Mouse (Mus musculus): ENCODE measurements around the gene Kdm2a. TPM values are rescaled to one million over a fixed set of nuclear protein-coding genes. Genes with fewer than 3 reads are reported as not detected.

Kdm2a gene
- polyA plus RNA-seq, 1 experiment from 2014 or later = 12.9 TPM

DNA sequence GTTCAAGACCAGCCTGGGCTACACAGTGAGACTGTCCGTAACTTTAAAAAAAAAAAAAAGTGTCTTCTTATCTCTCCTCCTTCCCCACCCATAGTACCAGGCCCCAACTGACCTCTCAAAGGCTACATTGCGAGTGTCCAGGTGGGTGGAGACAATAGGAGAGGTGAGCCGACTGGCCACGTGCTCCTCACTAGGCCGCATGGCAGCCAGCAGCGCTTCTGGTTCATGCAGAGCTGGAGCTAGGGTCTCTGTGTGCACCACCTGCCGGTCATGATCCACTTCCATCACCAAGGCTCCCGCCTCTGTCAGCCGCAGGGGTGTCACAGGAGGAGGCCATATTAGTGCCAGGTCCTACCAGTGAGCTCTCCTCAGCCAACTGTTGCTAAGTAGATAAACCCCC, 117.7 kb downstream of the Kdm2a start:
- H3K27me3 ChIP-seq = peaks cover 26% of the 10 kb centered on the region
- H3K27ac ChIP-seq (replicated peaks) = no peak overlapping the region
- no peak overlapping the region for H3K4me3 ChIP-seq (replicated peaks)
- peaks cover 23% of the 10 kb centered on the region for H3K4me1 ChIP-seq (replicated peaks)
- no peak for ATAC-seq (ENCODE audit: insufficient read depth)
- H3K36me3 ChIP-seq (replicated peaks) = peaks cover 5% of the 10 kb centered on the region; the same call in 1 of the 2 replicates
- WGBS (ENCODE audit: insufficient replicate concordance) = 76% methylated on average over 9 of the region's 9 CpGs
- H3K9ac ChIP-seq = no peak overlapping the region
- no peak overlapping the region for H3K4me2 ChIP-seq
- H3K9me3 ChIP-seq (replicated peaks) = no peaks in the 10 kb centered on the region

GRCm38 (mm10) chr19:4279487-4279886, 118.6 kb downstream of the Kdm2a start:
- no peak overlapping the region for H3K4me2 ChIP-seq
- H3K4me1 ChIP-seq (replicated peaks) = peaks cover 21% of the 10 kb centered on the region
- no peaks in the 10 kb centered on the region for H3K9me3 ChIP-seq (replicated peaks)
- no peak overlapping the region for H3K4me3 ChIP-seq (replicated peaks)
- WGBS (ENCODE audit: insufficient replicate concordance) = 64% methylated on average over 1 of the region's 1 CpGs
- H3K27me3 ChIP-seq = peaks cover 26% of the 10 kb centered on the region
- no peak overlapping the region for H3K27ac ChIP-seq (replicated peaks)
- H3K36me3 ChIP-seq (replicated peaks) = no peaks in the 10 kb centered on the region
- ATAC-seq (ENCODE audit: insufficient read depth) = no peak
- H3K9ac ChIP-seq = no peak overlapping the region

- H3K4me2 ChIP-seq = no peak overlapping the region
- H3K27me3 ChIP-seq = peaks cover 41% of the 10 kb centered on the region
- no peak for ATAC-seq (ENCODE audit: insufficient read depth)
- H3K9ac ChIP-seq = no peak overlapping the region
- no peaks in the 10 kb centered on the region for H3K9me3 ChIP-seq (replicated peaks)
- no peaks in the 10 kb centered on the region for H3K36me3 ChIP-seq (replicated peaks)
- peaks cover 14% of the 10 kb centered on the region for H3K4me1 ChIP-seq (replicated peaks)
- H3K27ac ChIP-seq (replicated peaks) = no peak overlapping the region
- 80% methylated on average over 11 of the region's 11 CpGs for WGBS (ENCODE audit: insufficient replicate concordance)
- no peak overlapping the region for H3K4me3 ChIP-seq (replicated peaks)
Observed at GRCm38 (mm10) chr19:4270972-4271371, 127.1 kb downstream of the Kdm2a start.

DNA sequence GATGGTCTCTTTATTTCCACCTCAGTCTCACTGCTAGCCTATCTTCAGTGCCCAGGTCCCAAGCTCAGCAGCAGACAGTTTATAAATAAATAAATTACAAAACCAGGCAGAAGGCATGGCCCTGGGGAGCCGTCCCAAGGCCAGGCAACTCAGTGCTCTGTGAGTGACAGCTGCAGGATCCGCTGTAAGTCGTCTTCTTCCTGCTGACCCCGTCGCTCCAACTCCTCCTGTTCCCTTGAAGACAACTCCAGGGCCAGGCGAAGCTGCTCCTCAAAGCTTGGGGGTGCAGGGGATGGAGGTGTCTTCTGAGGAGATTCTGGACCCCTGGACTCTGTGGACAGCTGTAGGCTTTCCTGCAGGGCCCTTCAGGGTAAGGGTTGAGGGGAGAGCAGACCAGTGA, 127.9 kb downstream of the Kdm2a start:
- H3K27me3 ChIP-seq = peaks cover 41% of the 10 kb centered on the region
- no peak overlapping the region for H3K9ac ChIP-seq
- H3K27ac ChIP-seq (replicated peaks) = no peak overlapping the region
- ATAC-seq (ENCODE audit: insufficient read depth) = no peak
- no peaks in the 10 kb centered on the region for H3K36me3 ChIP-seq (replicated peaks)
- H3K4me2 ChIP-seq = no peak overlapping the region
- no peak overlapping the region for H3K4me3 ChIP-seq (replicated peaks)
- H3K4me1 ChIP-seq (replicated peaks) = peaks cover 14% of the 10 kb centered on the region
- WGBS (ENCODE audit: insufficient replicate concordance) = 58% methylated on average over 6 of the region's 6 CpGs
- H3K9me3 ChIP-seq (replicated peaks) = no peaks in the 10 kb centered on the region

- Histone ChIP-seq H3K9me3 (replicated peaks) (no peaks in the 10 kb centered on the region), H3K27ac (replicated peaks) (no peak within 1 kb of the TSS), H3K4me2 (peak within 1 kb of the TSS; percentile 73), H3K4me3 (replicated peaks) (peak within 1 kb of the TSS; percentile 55), H3K9ac (peak within 1 kb of the TSS; percentile 39), H3K4me1 (replicated peaks) (peaks cover 15% of the 10 kb centered on the region), H3K36me3 (replicated peaks) (no peaks in the 10 kb centered on the region), H3K27me3 (peaks cover 41% of the 10 kb centered on the region)
- ATAC-seq (ENCODE audit: insufficient read depth) = peak; percentile 67
- WGBS (ENCODE audit: insufficient replicate concordance) = 12% methylated on average over 46 of the region's 46 CpGs
Observed at GRCm38 (mm10) chr19:4268566-4269361, 129.3 kb downstream of the Kdm2a start, which contains the start of gene Ssh3. TSS of gene Ssh3 (minus strand) at chr19:4269180.

- Histone ChIP-seq H3K9me3 (replicated peaks) (no peaks in the 10 kb centered on the region), H3K36me3 (replicated peaks) (no peaks in the 10 kb centered on the region), H3K27ac (replicated peaks) (no peak overlapping the region), H3K4me2 (no peak overlapping the region), H3K27me3 (peaks cover 41% of the 10 kb centered on the region), H3K9ac (no peak overlapping the region), H3K4me1 (replicated peaks) (peaks cover 38% of the 10 kb centered on the region), H3K4me3 (replicated peaks) (no peak overlapping the region)
- WGBS (ENCODE audit: insufficient replicate concordance) = 60% methylated on average over 4 of the region's 4 CpGs
- no peak for ATAC-seq (ENCODE audit: insufficient read depth)
Observed at GRCm38 (mm10) chr19:4265956-4266355, 132.1 kb downstream of the Kdm2a start.

Other genes starting within 250 kb of the Kdm2a start
- 71.8 and 77.5 TPM in 2 replicates for gene Coro1b, start 249.7 kb downstream of the Kdm2a start, polyA plus RNA-seq (2015; fragmentation: Nextera tagmentation; extraction: Ambion mirVana)
- gene Ptprcap, start 244.7 kb downstream of the Kdm2a start, polyA plus RNA-seq (2015; fragmentation: Nextera tagmentation; extraction: Ambion mirVana) = 15.6 and 17.5 TPM in 2 replicates
- gene Rps6kb2, start 234.9 kb downstream of the Kdm2a start, polyA plus RNA-seq (2015; fragmentation: Nextera tagmentation; extraction: Ambion mirVana) = 32.8 and 34.2 TPM in 2 replicates
- gene Carns1, start 222.8 kb downstream of the Kdm2a start, polyA plus RNA-seq (2015; fragmentation: Nextera tagmentation; extraction: Ambion mirVana) = 0.64 and 0.76 TPM in 2 replicates
- gene Tbc1d10c, start 207.0 kb downstream of the Kdm2a start, polyA plus RNA-seq (2015; fragmentation: Nextera tagmentation; extraction: Ambion mirVana) = 5.5 and 7.0 TPM in 2 replicates
- gene Ppp1ca, start 206.2 kb downstream of the Kdm2a start, polyA plus RNA-seq (2015; fragmentation: Nextera tagmentation; extraction: Ambion mirVana) = 414 and 425 TPM in 2 replicates
- 15.6 and 16.5 TPM in 2 replicates for gene Rad9a, start 196.6 kb downstream of the Kdm2a start, polyA plus RNA-seq (2015; fragmentation: Nextera tagmentation; extraction: Ambion mirVana)
- 0.38 and 0.56 TPM in 2 replicates for gene Clcf1, start 184.0 kb downstream of the Kdm2a start, polyA plus RNA-seq (2015; fragmentation: Nextera tagmentation; extraction: Ambion mirVana)
- gene AC109138.7, start 183.9 kb downstream of the Kdm2a start, polyA plus RNA-seq (2015; fragmentation: Nextera tagmentation; extraction: Ambion mirVana) = not detected in 2 replicates
- gene Pold4, start 166.4 kb downstream of the Kdm2a start, polyA plus RNA-seq (2015; fragmentation: Nextera tagmentation; extraction: Ambion mirVana) = 13.1 and 15.0 TPM in 2 replicates
- 2.0 and 2.3 TPM in 2 replicates for gene Ssh3, start 129.1 kb downstream of the Kdm2a start, polyA plus RNA-seq (2015; fragmentation: Nextera tagmentation; extraction: Ambion mirVana)
- 0.90 and 1.5 TPM in 2 replicates for gene Ankrd13d, start 115.1 kb downstream of the Kdm2a start, polyA plus RNA-seq (2015; fragmentation: Nextera tagmentation; extraction: Ambion mirVana)
- gene Grk2, start 92.1 kb downstream of the Kdm2a start, polyA plus RNA-seq (2015; fragmentation: Nextera tagmentation; extraction: Ambion mirVana) = 12.4 and 13.2 TPM in 2 replicates
- 7.9 and 8.5 TPM in 2 replicates for gene Rhod, start 41.1 kb upstream of the Kdm2a start, polyA plus RNA-seq (2015; fragmentation: Nextera tagmentation; extraction: Ambion mirVana)
- gene Syt12, start 79.2 kb upstream of the Kdm2a start, polyA plus RNA-seq (2015; fragmentation: Nextera tagmentation; extraction: Ambion mirVana) = 0.12 and 0.33 TPM in 2 replicates
- gene 2010003K11Rik, start 100.3 kb upstream of the Kdm2a start, polyA plus RNA-seq (2015; fragmentation: Nextera tagmentation; extraction: Ambion mirVana) = 0.09 TPM in 1 of 2 replicates, not detected in the other
- gene Pcx, start 112.2 kb upstream of the Kdm2a start, polyA plus RNA-seq (2015; fragmentation: Nextera tagmentation; extraction: Ambion mirVana) = 56.3 and 79.3 TPM in 2 replicates
- 0.43 and 0.46 TPM in 2 replicates for gene Lrfn4, start 217.4 kb upstream of the Kdm2a start, polyA plus RNA-seq (2015; fragmentation: Nextera tagmentation; extraction: Ambion mirVana)
- gene Rce1, start 227.4 kb upstream of the Kdm2a start, polyA plus RNA-seq (2015; fragmentation: Nextera tagmentation; extraction: Ambion mirVana) = 24.1 and 25.3 TPM in 2 replicates